Mouse (Mus musculus) cerebellum, adult (tissue): ENCODE results near the gene Mlycd.

Source experiments
- ATAC-seq: cut with Nextera tagmentation; 2 replicates; pipeline ENCODE4 v1.9.2; 2017; ENCODE audit warnings: mild to moderate bottlenecking, moderate library complexity, mixed read lengths; ENCODE audit not compliant: insufficient number of reproducible peaks, low FRiP score, low TSS enrichment

The Mlycd gene

GRCm38 (mm10) chr8:119400122-119400671, 5.5 kb downstream of the Mlycd start:
- no peak for ATAC-seq

- no peak for ATAC-seq
These were observed 6.2 kb downstream of the Mlycd start for GRCm38 (mm10) chr8:119400904-119401303.

GRCm38 (mm10) chr8:119403912-119404311, 9.2 kb downstream of the Mlycd start:
- no peak for ATAC-seq

- ATAC-seq, result no peak
These were observed 10.0 kb downstream of the Mlycd start for GRCm38 (mm10) chr8:119404648-119405047.

- ATAC-seq, result no peak
These were observed 13.6 kb downstream of the Mlycd start for GRCm38 (mm10) chr8:119408311-119408710.

GRCm38 (mm10) chr8:119412037-119412734, 17.5 kb downstream of the Mlycd start:
- no peak for ATAC-seq

DNA sequence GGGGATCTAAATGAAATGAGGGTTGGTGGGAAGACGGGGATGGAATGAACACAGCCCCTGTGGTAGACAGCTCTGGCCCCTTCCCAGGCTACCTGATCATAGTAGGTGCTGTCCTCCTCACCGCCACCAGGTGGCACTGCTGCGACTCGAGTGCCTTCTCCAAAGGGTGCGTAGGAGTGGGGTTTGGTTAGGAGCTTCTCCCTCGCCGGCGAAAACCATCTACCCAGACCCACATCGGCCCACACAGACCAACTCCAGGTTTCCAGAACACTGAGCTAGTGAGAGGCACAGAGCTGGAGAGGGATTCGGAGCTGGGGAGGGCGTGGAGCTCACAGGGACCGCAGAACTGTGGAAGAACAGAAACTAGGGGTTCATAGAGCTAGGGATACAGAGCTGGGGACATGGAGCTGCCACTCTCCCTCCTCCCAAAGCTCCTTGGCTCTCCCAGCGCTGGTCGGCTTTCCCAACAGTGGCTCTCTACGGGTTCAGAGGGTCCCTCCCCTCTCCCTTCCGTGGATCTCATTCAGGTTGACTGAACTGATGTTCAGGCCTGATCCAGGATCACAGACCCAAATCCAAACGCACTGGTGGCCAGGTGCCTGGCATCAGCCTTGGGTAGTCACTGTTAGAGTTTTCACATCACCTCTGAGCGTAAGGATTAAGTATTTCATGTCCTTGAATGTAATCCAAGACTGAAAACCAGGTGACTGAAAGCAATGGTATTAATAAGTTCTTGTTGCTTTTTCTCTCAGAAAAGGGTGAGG, 18.2 kb downstream of the Mlycd start:
- ATAC-seq, result peak; percentile 69

- ATAC-seq, result no peak
These were observed 18.9 kb downstream of the Mlycd start for GRCm38 (mm10) chr8:119413605-119414004.

DNA sequence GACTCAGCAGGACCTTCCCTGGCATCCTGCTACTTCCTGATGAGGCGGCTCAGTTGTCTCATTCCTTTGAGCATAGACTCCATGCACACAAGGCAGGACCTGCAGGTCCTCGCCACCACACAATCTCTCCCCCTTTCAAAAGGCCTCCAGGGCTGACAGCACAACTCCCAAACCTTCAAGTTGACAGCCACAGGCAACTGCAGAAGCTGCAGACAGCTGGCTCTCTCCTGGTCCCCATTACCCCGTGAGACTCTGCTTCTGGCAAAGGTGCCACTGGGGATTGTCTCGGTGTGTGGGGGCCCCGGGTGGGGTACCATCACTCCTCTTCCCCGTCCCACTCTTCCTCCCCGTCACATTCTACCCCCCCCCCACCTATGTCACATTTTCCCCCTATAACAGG, 25.6 kb downstream of the Mlycd start:
- no peak for ATAC-seq

DNA sequence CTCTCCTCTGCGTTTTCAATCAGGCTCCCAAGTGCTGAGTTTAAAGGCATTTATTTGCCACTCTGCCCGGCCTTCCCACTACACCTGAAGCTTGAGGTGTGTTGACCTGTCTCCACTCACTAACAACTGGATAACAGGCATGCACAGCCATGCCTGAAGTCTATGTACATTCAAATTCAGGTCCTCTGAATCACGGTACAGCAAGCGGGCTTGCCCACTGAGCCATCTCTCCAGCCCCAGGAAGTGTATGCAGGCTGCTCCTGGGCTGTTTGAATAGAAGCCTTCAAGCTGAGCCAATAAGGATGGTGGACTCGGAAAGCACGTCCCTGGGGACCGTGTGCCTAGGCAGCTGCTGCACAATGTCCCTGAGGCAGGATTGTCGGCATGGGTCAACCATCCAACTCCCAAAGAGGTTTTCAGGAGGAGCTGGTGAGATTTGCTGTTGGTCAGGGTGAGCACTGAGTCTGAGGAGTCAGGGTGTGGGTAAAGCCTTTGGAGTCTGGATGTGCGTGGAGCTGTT, 27.0 kb downstream of the Mlycd start:
- no peak for ATAC-seq

GRCm38 (mm10) chr8:119422123-119422711, 27.5 kb downstream of the Mlycd start:
- no peak for ATAC-seq

GRCm38 (mm10) chr8:119423631-119424141, 29.0 kb downstream of the Mlycd start:
- no peak for ATAC-seq

DNA sequence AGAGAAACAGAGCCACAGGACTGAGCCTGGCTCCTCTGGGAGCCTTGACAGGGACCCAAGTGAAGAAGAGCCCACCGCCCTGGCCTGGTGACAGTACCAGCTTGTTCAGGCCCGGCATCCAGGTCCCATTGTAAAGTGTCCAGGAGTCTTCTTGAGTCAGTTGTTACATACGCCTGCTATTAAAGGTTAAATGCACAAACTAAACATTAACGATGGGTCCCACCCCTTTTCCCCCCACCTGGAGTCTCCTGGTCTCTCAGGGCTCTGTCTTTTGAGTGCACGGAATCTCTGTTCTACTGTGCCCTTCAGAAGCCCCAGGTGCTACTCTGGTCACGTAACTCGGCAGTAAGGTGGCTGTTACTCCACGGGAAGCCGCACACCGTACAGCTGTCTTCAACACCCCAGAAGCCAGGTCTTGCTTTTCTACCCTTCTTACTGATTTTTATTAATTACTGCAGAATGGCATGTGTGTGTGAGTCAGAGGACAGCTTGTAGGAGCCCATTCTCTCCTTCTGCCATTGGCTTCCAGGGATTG, 29.6 kb downstream of the Mlycd start:
- no peak for ATAC-seq

GRCm38 (mm10) chr8:119424740-119425139, 30.1 kb downstream of the Mlycd start:
- ATAC-seq, result no peak

DNA sequence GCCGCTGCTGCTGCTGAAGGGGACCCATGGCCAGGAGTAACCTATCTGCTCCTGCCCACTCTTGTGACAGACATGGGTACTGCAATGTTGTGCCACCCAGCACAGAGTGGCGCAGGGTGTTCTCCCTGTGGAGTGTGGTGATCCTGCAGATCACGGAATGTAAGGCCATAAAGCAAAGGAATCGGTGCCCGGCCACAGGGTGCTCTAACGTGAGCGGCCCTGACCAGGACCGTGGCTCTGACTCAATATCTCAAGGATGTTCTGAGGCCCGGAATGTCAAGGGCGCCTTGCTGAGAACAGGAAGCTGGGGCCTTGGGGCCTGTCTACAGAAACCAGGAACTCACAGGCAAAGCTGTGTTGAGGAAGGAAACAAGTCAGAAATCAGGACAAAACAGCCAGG, 30.9 kb downstream of the Mlycd start:
- ATAC-seq, result no peak

GRCm38 (mm10) chr8:119426069-119426735, 31.5 kb downstream of the Mlycd start:
- no peak for ATAC-seq

- ATAC-seq, result peak; percentile 72
These were observed 33.1 kb downstream of the Mlycd start for GRCm38 (mm10) chr8:119427634-119428349.

DNA sequence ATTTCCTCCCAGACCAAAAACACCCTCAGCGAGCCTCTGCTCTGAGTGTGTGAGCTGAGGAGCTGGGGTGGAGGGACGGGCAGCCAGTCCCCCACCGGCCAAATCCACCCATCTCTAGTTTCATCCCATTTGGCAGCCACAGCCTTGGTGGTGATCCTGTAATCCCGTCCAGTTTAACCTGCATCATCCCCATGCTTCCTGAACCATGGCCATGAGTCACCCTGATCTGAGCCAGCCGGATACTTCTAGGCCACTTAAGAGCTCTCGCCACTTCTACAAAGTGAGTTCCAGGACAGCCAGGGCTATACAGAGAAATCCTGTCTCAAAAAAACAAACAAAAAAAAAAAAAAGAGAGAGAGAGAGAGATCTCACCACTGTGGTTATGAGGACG, 33.7 kb downstream of the Mlycd start:
- no peak for ATAC-seq

DNA sequence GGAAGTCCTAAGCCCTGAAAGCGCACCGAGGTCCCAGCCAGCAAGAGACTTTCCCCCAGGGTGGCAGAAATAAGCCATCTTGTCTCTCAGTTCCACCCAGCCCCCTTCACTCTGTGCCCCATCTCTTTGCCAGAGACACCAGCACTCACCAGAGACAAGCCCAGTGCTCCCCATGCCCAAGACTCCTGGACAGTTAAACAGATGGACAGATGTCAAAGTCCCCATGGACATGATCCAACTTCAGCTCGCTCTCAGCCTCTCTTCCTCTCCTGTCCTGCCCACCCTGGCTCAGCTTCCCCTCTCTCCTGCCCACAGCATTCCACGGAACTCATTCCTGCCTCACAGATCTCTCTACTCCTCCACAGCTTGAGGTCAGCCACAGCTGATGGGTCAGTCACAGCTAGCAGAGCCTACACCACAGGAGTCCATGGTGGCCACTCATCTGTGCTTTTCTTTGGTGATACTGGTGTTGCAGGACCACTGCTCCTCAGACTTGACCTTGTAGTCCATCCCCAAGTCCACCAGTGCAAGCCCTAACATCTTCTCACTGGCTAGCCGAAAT, 34.2 kb downstream of the Mlycd start:
- ATAC-seq, result no peak
